Mouse (Mus musculus) neural tube, embryonic 14.5 days (tissue): Measurements from ENCODE around the gene Grcc10. TPM values are rescaled to one million over a fixed set of nuclear protein-coding genes. Genes with fewer than 3 reads are reported as not detected.
A peak's percentile ranks its signal among the peaks of the same experiment; 100 is the strongest.

Experiments used
- ATAC-seq: fragments of 200-750 bp; cut with Nextera tagmentation; 2 replicates; pipeline ENCODE4 v1.8.0; 2017; ENCODE audit warnings: low read depth, mild to moderate bottlenecking, moderate TSS enrichment, moderate library complexity
- H3K27ac ChIP-seq: fragments of 300-500 bp; sonication (generic); 2 replicates; pipeline ENCODE4 v1.5.1; 2014; ENCODE audit warnings: low read depth, mild to moderate bottlenecking, control low read depth, low read length, moderate library complexity, mixed read lengths
- H3K27me3 ChIP-seq: fragments of 300-500 bp; sonication (generic); 2 replicates; pipeline ENCODE4 v1.6.1; 2014; ENCODE audit warnings: low read length; ENCODE audit not compliant: control insufficient read depth, insufficient read depth
- H3K36me3 ChIP-seq: fragments of 300-500 bp; sonication (generic); 2 replicates; pipeline ENCODE4 v1.6.1; 2014; ENCODE audit warnings: low read length, mixed read lengths; ENCODE audit not compliant: control insufficient read depth, insufficient read depth
- H3K4me1 ChIP-seq: fragments of 300-500 bp; sonication (generic); 2 replicates; pipeline ENCODE4 v1.6.1; 2014; ENCODE audit warnings: low read length; ENCODE audit not compliant: control insufficient read depth, insufficient read depth
- H3K4me2 ChIP-seq: fragments of 300-500 bp; sonication (generic); 2 replicates; pipeline ENCODE4 v1.6.1; 2014; ENCODE audit warnings: mild to moderate bottlenecking, low read depth, low read length, control low read depth
- H3K4me3 ChIP-seq: fragments of 300-500 bp; sonication (generic); 2 replicates; pipeline ENCODE4 v1.5.1; 2014; ENCODE audit warnings: low read depth, low read length, control low read depth, mixed read lengths
- H3K9ac ChIP-seq: fragments of 300-500 bp; sonication (generic); replicated peaks from 2 replicates; pipeline ENCODE4 v1.6.1; 2014; ENCODE audit warnings: low read depth, mild to moderate bottlenecking, control low read depth, low read length, mixed read lengths
- H3K9me3 ChIP-seq: fragments of 300-500 bp; sonication (generic); 2 replicates; pipeline ENCODE4 v1.6.1; 2016; ENCODE audit warnings: low read length; ENCODE audit not compliant: control insufficient read depth
- WGBS: fragments of 180-500 bp; shearing (Covaris S2); extraction: QIAGEN DNeasy Blood & Tissue Kit; methylation state at CpG from one replicate; pipeline ENCODE4 v1.1.7; 2014; 5-methylcytosine and 5-hydroxymethylcytosine counted together
- polyA plus RNA-seq: library from polyadenylated mRNA; unstranded; fragments of >200 nt; fragmentation: Nextera tagmentation; extraction: Ambion mirVana; gene quantifications from 2 replicates; pipeline ENCODE4 v1.2.1, GENCODE M21; 2014

Gene Grcc10
- polyA plus RNA-seq, 1 experiment from 2014 or later = 689 TPM

- Histone ChIP-seq H3K9ac (no peak overlapping the region), H3K9me3 (no peaks in the 10 kb centered on the region)
- WGBS = 91% methylated on average over 10 of the region's 10 CpGs
These were observed 12.6 kb downstream of the Grcc10 start for GRCm38 (mm10) chr6:124728621-124729020.

GRCm38 (mm10) chr6:124724472-124724871 is 16.7 kb downstream of the Grcc10 start:
- H3K4me1 ChIP-seq = no peaks in the 10 kb centered on the region
- WGBS = 93% methylated on average over 10 of the region's 10 CpGs
- no peaks in the 10 kb centered on the region for H3K9me3 ChIP-seq
- no peak overlapping the region for H3K4me2 ChIP-seq
- no peaks in the 10 kb centered on the region for H3K36me3 ChIP-seq
- no peak overlapping the region for H3K4me3 ChIP-seq
- ATAC-seq = no peak
- no peak overlapping the region for H3K27ac ChIP-seq
- H3K27me3 ChIP-seq = no peaks in the 10 kb centered on the region
- no peak overlapping the region for H3K9ac ChIP-seq

More at GRCm38 (mm10) chr6:124728621-124729020, 12.6 kb downstream of the Grcc10 start:
- no peak overlapping the region for H3K27ac ChIP-seq
- ATAC-seq = no peak
- H3K36me3 ChIP-seq = no peaks in the 10 kb centered on the region
- H3K4me2 ChIP-seq = no peak overlapping the region
- no peak overlapping the region for H3K4me3 ChIP-seq
- no peaks in the 10 kb centered on the region for H3K27me3 ChIP-seq
- no peaks in the 10 kb centered on the region for H3K4me1 ChIP-seq

DNA sequence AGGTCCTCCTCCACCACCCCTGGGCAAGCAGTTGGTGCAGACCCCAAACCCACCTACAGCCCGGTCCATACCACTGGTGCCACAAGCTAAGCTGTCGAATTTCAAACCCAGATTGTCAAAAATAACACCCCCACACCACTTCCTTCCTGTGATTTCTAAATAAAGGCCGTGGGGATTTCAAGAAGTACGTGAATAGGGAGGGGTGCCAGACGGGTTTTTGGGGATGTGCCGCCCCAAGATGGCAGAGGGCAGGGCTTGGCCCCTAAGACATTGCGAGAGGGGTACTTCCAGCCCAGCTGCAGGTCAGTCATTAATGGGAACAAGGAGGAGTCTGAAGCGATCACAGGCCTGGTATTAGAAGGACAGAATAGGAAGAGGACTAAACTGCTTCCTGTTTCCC is 17.6 kb downstream of the Grcc10 start:
- ATAC-seq = no peak

GRCm38 (mm10) chr6:124722876-124723473 is 18.2 kb downstream of the Grcc10 start:
- Histone ChIP-seq H3K27me3 (no peaks in the 10 kb centered on the region), H3K27ac (no peak overlapping the region), H3K4me2 (no peak overlapping the region), H3K9ac (no peak overlapping the region), H3K4me3 (no peak overlapping the region), H3K36me3 (no peaks in the 10 kb centered on the region), H3K4me1 (no peaks in the 10 kb centered on the region), H3K9me3 (no peaks in the 10 kb centered on the region)
- ATAC-seq = no peak
- WGBS = 82% methylated on average over 6 of the region's 6 CpGs

More for the DNA sequence above, 17.6 kb downstream of the Grcc10 start:
- H3K4me1 ChIP-seq = no peaks in the 10 kb centered on the region
- H3K9me3 ChIP-seq = no peaks in the 10 kb centered on the region
- 79% methylated on average over 8 of the region's 8 CpGs for WGBS
- no peaks in the 10 kb centered on the region for H3K36me3 ChIP-seq
- no peaks in the 10 kb centered on the region for H3K27me3 ChIP-seq
- no peak overlapping the region for H3K27ac ChIP-seq
- no peak overlapping the region for H3K4me2 ChIP-seq
- no peak overlapping the region for H3K4me3 ChIP-seq
- H3K9ac ChIP-seq = no peak overlapping the region

- Histone ChIP-seq H3K27me3 (no peaks in the 10 kb centered on the region), H3K27ac (no peak overlapping the region), H3K4me2 (no peak overlapping the region), H3K9ac (no peak overlapping the region), H3K9me3 (no peaks in the 10 kb centered on the region), H3K36me3 (peaks cover 11% of the 10 kb centered on the region), H3K4me3 (no peak overlapping the region), H3K4me1 (no peaks in the 10 kb centered on the region)
- ATAC-seq = no peak
- WGBS = 63% methylated on average over 11 of the region's 11 CpGs
These were observed 20.3 kb downstream of the Grcc10 start for GRCm38 (mm10) chr6:124720904-124721303.

GRCm38 (mm10) chr6:124719354-124719978 is 21.7 kb downstream of the Grcc10 start:
- Histone ChIP-seq H3K36me3 (peaks cover 19% of the 10 kb centered on the region), H3K4me2 (no peak overlapping the region), H3K4me1 (no peaks in the 10 kb centered on the region), H3K27ac (no peak overlapping the region), H3K9ac (no peak overlapping the region), H3K9me3 (no peaks in the 10 kb centered on the region), H3K4me3 (no peak overlapping the region), H3K27me3 (no peaks in the 10 kb centered on the region)
- no peak for ATAC-seq
- 72% methylated on average over 7 of the region's 7 CpGs for WGBS

GRCm38 (mm10) chr6:124718703-124719102 is 22.5 kb downstream of the Grcc10 start:
- WGBS = 71% methylated on average over 16 of the region's 16 CpGs
- no peak for ATAC-seq
- no peak overlapping the region for H3K9ac ChIP-seq

DNA sequence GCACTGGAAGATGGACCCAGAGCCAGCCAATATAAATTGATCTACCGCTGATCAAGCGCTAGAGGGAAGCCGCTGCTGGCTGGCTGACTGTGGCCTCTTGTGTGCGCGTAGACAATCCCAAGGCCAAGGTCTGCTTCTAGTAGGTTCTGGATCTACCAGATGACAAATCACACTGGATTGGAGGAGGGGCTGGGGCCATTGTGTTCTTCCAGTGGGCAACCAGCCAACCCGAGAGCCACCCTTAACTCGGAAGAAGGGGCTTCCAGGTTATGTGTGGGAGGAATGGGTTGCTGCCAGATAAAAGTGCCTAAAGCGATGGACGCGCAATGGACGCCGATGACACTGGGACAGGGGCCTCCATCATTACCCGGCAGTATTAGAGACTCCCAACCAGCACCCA is 23.2 kb downstream of the Grcc10 start:
- 87% methylated on average over 13 of the region's 13 CpGs for WGBS
- H3K4me3 ChIP-seq = no peak overlapping the region
- ATAC-seq = no peak
- peaks cover 5% of the 10 kb centered on the region for H3K4me1 ChIP-seq
- H3K36me3 ChIP-seq = peaks cover 26% of the 10 kb centered on the region
- H3K27me3 ChIP-seq = no peaks in the 10 kb centered on the region
- no peak overlapping the region for H3K27ac ChIP-seq
- no peak overlapping the region for H3K9ac ChIP-seq
- H3K4me2 ChIP-seq = no peak overlapping the region
- H3K9me3 ChIP-seq = no peaks in the 10 kb centered on the region

More at GRCm38 (mm10) chr6:124718703-124719102, 22.5 kb downstream of the Grcc10 start:
- peaks cover 25% of the 10 kb centered on the region for H3K36me3 ChIP-seq
- H3K27me3 ChIP-seq = no peaks in the 10 kb centered on the region
- no peak overlapping the region for H3K27ac ChIP-seq
- no peak overlapping the region for H3K4me2 ChIP-seq
- H3K4me3 ChIP-seq = no peak overlapping the region
- no peaks in the 10 kb centered on the region; the same call in 1 of the 2 replicates for H3K4me1 ChIP-seq
- no peaks in the 10 kb centered on the region for H3K9me3 ChIP-seq

GRCm38 (mm10) chr6:124716864-124717490 is 24.2 kb downstream of the Grcc10 start:
- Histone ChIP-seq H3K4me3 (peak overlapping the region; percentile 3; the same call in 1 of the 2 replicates), H3K9ac (no peak overlapping the region), H3K27ac (no peak overlapping the region), H3K9me3 (no peaks in the 10 kb centered on the region), H3K4me1 (peaks cover 7% of the 10 kb centered on the region), H3K4me2 (no peak overlapping the region), H3K27me3 (no peaks in the 10 kb centered on the region), H3K36me3 (peaks cover 26% of the 10 kb centered on the region)
- 68% methylated on average over 20 of the region's 20 CpGs for WGBS
- ATAC-seq = no peak
